Mouse (Mus musculus) G1E (cell line): ENCODE results near the gene Galns.

Experiments
- CTCF ChIP-seq: IDR thresholded peaks from 2 replicates; pipeline ENCODE4 v1.5.1; 2012; ENCODE audit warnings: low read depth, low read length, inconsistent platforms, mixed read lengths
- GATA2 ChIP-seq: IDR thresholded peaks from 2 replicates; pipeline ENCODE4 v1.6.1; 2012; ENCODE audit warnings: low read depth, low read length, inconsistent platforms, borderline replicate concordance
- POLR2AphosphoS5 ChIP-seq: IDR thresholded peaks from 2 replicates; pipeline ENCODE4 v1.6.1; 2012; ENCODE audit warnings: low read depth, low read length, inconsistent platforms; ENCODE audit not compliant: insufficient replicate concordance

- TF ChIP-seq CTCF (no peak), POLR2AphosphoS5 (no peak), GATA2 (no peak)
Observed at GRCm38 (mm10) chr8:122654768-122655167, 43.5 kb upstream of the Galns start.
